Mouse (Mus musculus): ENCODE measurements around the gene Sept9.

DNA sequence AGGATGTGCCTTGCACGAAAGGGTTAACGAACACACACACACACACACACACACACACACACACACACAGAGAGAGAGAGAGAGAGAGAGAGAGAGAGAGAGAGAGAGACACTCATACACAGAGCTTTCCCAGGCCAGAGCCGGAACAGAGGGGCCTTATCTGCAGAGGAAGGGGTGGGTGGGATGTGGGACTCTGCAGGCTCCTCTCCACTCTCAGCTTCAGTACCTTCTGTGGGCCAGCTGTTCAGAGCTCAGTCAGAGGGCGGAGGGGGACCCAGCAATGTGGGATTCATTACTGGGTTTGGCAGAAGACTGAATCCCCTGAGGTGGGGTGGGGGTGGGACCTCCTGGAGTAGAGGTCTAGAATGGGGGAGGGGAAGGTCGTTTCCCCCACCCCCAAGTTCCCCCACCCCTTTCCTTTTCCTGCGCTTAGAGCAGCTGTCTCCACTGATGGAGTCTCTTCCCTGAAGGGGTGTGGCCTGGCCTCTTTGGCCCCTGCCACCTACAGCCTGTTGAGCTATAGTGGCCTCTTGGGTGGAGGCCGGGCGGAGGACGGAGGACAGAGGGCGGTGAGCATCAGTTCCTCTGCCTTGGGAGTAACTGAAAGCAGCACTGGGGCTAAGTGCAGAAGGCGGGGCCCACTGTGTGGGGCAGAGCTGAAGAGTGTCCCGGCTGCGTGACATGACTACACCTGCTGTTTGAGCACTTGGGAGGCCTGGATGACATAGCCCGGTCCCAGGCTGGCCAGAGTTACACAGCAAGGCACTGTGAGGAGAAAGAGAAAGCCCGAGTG is 120.3 kb downstream of the Sept9 start:
- TF ChIP-seq CTCF (IDR thresholded peaks at IDR 0.05; ENCODE audit: low read depth), result no peak
- no peak for TF ChIP-seq EP300 (IDR thresholded peaks at IDR 0.05; ENCODE audit: low read depth)
